Mouse (Mus musculus) cerebellum, postnatal 10 days (tissue): ENCODE data around the gene Get4.

Experiments used
- DNase-seq, 2 experiments: peaks; one replicate each; pipeline ENCODE4 v3.0.0; 2021; ENCODE audit warnings: mixed read lengths in 2 of 2

Gene Get4

DNA sequence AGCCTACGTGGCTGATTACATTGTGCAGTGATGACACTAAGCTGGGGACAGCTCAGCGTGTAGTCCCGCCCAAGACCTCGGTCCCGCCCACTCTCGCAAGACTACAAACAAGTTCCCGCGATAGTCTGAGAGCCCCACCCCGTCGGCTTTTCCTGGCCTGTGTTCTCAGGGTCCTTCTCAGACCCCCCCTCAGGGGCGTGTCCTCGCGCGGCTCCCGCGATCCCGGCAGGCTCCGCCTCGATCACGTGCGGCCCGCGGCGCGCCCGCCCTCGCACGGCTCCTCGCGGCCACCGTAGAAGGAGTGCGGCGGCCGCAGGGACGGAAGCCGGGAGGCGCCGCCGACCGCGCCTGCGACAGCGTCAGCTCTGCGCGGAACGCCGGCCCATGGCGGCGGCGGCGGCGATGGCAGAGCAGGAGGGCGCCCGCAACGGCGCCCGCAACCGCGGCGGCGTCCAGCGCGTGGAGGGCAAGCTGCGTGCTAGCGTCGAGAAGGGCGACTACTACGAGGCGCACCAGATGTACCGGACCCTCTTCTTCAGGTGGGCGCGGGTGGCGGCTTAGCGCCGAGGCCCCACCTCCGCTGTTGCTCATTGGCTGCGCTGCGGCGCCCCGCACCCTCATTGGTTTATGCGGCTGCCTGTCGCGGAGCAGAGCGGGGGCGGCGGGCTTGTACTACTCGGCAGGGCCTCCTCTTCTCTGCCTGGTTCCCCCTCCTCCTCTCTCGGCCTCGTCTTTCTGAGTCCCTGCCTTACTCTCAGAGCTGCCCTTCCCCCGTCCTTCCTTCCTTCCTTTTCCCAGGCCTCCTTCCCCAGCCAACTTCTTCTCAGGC lies at the start of gene Get4:
Get4 (plus strand) TSS at position 244 of the 829 bp plus-strand sequence.
- DNase-seq, result peak; percentile 100

DNA sequence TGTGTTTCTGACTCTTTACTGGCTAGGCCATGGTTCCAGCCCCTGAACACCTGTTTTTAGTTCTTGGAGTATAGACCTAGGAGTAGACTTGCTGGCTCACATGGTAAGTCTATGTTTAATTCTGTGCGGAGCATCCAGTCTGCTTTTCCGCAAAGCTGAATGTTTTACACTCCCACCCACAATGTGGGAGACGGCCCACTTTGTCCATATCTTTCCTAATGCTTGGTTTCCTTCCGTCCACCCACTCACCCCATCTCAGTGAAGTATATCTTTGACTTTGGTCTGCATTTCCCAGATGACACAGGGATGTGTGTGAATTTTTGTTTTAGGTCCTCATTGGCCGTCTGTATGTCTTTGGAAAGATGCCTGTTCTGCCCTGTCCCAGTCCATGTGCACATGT lies 48.8 kb upstream of the Get4 start:
- no peak for DNase-seq

DNA sequence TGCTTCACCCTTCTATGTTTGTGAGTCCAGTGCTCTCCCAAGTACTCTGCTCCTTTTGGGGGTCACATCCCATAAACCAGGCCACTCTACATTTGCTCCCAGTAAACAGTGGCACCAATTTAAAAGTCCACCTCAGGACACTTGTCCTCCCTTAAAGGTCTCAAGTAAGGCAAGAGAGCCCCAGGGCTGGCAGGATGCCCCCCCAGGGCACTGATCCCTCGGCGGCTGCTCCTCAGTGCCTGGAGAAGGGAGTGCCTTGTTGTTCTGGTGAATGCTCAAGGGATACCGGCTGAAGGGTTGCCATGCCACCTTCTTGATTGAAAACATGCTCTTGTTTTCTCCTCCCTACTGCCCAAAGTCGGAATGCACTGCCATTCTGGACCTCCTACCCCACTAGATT lies 46.0 kb upstream of the Get4 start:
- DNase-seq, result no peak

DNA sequence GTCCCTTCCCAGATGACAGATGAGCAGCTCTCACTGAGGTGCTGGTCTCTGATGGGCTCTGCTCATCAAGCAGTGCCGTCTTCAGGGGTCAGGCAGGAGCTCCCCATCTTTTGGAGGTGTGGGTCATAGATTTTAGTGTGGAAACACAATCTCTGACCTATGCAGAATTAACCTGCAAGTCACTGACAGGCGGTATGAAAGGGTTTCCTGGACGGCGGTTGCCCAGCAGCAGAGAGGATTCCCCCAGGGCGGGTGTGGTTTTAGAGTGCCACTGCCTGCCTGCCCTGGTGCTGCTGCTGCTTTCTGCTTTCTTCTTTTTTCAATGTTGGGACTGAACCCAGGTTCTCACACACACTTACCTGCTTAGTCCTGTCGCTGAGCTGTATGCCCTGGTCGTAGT lies 45.6 kb upstream of the Get4 start:
- no peak for DNase-seq

DNA sequence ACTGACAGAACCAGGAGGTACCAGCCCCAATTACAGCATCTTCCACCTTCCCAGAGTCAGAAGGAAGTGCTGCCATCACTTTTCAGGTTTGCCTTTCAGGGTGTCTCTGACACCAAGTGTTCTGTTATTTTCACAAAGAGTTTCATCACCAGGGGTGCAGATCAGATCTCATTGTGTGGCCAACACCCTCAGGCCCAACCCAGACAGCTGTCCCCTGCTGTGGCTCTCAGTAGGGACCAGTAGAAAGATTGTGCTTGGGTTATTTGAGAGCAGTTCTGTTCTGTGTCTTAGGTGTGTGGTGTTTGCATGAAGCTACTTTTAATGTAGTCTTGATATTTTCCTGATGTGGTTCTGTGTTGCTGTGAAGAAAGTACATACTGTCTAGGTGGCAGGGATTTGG lies 43.9 kb upstream of the Get4 start:
- DNase-seq, result no peak

DNA sequence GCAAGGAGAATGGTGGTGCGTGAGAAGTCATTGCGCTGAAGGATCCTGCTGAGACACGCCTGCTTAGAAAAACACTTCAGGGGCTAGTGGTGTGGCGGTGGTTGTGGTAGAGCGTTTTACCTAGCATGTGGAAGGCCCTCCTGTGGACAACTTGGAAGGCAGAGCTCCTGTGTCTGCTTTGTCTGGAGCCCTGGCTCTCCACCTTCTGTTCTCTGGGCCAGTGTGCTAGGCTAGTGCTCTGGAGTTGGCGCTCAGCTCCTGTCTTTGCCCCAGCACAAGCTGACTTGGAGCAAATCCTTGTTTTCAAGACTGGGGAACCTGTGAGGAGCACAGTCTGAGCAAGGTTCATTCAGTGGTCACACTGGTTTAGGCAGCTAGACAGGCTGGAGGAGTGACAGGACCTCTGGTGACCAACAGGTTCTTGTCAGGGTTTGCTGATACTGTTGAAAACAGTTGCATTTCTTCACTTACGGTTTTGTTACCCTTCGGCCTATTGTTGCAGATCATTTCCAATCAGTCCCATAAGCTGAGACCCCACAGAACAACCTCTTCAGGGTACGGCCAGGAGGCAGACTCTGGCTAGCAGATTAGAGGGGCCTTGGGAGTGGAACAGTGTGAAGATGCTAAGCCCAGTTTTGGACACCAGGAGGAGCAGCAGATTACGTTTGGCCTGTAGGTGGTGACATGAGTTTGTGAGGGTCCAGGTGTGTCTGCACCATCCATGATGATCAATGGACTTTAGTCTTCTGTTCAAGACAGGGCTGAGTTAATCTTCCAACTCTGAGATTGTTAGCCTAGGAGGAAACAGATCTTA lies 43.0 kb upstream of the Get4 start:
- peak; percentile 45 to 60 for DNase-seq

DNA sequence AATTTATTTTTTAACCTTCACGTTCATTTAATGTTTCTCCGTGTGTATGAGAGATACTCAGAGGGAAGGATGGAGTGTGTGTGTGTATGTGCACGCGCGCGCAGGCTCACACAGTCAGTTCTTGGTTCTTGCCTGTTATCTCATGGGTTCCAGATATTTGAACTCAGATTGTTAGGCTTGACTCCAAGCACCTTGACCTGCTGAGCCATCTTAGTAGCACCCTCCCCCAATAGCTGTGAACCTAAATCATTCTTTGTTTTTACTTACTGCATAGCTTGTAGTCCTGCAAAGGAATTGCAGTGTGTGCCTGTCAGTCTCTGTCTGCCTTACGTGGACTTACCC lies 42.5 kb upstream of the Get4 start:
- DNase-seq, result no peak

DNA sequence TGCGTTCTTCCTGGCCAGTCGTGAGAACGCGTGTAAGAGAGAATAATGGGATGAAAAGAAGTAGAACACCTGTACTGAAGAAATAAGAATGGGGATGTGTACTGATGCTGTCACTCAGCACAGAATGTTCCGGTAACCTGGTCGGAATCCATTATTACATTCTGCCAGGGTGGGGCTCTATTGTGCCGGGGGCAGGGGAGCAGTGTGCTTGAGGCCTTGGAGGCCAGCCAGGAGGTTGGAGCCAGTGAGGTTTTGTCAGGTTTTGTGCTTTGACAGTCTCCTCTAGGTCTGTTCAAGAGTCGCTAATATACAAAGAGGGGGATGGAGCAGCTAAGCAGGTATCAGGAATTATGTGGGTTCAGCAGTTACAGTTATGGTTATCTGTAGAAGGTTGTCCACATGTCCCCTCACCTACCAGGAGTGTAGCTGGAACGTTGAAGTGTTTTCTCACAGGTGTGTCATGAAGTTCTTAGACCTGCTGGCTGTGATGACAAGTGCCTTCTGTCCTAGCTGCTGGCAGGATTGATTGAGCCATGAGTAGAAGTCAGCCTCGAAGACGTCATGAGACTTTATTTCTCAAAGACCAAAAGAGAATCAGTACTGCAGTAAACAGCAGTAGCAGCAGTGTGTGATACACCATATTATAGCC lies 40.3 kb upstream of the Get4 start:
- peak; percentile 25 to 40 for DNase-seq

DNA sequence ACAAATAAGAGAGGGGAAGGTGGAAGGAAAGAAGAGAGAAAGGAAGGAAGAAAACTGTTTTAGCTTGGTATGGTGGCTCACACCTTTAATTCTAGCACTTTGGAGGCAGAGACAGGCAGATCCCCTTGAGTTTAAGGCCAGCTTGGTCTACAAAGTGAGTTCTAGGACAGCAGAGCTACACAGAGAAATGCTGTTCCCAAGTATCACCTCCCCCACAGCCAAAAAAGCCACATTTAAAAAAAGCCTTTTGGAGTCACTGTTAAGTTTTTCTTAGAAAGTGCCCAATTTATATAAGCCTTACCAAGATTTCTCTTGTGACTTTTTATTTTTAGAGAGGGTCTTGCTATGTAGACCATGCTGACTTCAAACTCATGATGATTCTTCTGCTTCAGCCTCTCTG lies 37.8 kb upstream of the Get4 start:
- no peak for DNase-seq

DNA sequence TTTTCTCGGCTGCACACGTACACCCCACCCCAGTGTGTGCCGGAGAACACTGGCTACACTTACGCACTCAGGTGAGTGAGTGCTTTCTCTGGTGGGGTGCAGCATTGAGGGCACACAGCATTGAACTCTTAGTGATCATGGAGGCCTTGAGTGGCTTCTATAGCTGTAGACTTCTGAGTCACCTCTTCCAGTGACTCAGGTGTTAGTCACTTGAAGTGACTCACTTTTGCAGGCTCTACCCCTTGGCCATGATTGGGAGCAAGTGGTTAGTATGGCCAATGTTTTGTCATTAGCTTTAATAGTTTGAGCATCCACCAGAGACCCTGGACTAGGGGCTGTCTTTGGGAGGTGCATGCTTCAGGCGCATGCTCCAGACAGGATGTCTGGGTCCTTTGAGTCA lies 36.9 kb upstream of the Get4 start:
- DNase-seq, result no peak

DNA sequence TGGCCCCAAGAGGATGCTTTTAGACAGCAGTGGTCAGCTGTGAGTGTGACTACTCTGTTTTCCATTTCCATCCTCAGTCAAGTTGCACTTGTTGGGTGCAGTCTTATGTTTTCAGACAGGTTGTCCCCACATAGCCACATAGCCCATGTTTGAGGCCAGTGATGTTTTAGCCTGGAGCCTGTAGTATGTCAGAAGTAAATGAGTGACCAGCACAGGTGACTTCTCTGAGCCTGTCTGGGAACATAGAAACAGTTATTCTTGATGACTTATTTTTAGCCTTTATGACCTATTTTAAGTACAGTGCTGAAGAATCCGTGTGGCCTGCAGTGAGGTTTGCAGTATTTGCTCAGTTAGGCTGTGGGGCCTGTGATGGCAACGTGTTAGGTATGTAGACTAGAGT lies 36.0 kb upstream of the Get4 start:
- DNase-seq, result no peak

DNA sequence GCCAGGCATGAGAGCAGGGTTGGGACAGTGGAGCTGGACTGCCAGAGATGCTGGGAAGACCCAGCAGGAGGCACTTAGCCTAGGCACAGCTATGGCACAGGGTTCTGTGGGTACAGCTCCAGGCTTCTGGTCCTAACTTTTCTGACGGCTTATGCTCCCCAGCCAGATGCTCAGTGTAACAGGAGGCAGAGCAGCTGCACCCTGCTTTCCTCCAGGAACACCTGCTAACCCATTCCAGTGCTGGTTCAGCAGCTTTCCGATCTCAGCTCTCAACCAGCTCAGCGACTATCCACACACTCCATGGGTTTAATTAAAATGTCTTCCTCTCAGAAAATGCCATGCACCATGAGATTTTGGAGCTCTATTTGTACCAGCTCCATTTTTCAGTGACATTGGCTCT lies 35.4 kb upstream of the Get4 start:
- no peak for DNase-seq

DNA sequence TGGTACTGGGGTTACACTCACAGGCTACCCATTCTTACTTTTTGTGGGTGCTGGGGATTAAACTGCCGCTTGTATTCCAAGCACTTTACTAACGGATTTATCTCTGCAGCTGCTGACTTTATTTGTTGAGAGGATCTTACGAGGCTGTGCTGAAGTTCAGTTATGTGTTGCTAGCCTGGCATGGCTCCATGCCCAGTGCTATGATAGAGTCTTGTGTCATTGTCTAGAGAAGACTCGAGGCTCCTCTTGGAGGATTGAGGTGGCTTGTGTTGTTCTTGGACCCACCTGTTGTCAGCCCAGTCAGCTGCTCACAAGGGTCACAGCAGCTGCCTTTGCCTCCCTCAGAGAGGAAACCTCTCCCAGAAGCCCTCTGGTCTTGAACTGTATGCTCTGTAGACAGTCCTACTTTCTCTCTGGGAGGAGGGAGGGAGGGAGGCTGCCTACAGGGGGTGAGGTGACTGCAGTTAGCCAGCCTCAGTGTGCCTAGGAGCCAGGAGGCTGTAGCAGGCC lies 32.1 kb upstream of the Get4 start:
- DNase-seq, result no peak

DNA sequence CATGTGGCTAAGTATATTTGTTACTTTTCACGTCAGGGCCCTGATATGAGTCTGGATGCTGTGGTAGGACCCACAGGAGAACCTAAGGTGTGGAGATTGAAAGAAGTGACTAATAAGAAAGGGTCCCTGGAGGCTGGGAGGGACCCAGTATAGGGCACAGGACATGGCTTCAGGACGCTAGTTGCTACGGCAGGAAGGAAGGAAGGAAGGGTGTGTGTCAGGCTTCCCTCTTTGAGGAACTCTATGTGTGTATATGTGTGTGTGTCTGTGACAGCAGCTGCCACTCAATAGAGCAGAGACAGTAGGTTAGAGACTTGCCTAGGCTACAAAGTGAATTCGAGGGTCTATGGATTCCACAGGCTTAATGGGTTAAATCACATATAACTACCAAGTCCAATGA lies 31.5 kb upstream of the Get4 start:
- DNase-seq, result no peak

DNA sequence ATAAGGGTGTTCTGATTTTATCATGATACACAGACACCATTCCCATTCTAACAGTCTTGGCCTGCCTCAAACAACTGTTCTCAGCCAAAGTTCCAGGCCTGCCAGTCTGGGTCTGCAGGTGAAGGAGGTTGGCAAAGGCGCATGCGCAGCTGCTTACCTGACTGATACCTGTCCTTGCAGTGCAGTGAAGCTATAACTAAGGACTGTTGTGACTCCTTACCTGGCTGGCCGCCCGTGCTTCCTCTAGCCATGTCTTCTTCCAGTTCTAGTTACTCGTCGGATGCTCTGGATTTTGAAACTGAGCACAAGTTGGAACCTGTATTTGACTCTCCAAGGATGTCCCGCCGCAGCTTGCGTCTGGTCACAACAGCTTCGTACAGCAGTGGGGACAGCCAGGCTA lies 28.8 kb upstream of the Get4 start:
- DNase-seq, result no peak

DNA sequence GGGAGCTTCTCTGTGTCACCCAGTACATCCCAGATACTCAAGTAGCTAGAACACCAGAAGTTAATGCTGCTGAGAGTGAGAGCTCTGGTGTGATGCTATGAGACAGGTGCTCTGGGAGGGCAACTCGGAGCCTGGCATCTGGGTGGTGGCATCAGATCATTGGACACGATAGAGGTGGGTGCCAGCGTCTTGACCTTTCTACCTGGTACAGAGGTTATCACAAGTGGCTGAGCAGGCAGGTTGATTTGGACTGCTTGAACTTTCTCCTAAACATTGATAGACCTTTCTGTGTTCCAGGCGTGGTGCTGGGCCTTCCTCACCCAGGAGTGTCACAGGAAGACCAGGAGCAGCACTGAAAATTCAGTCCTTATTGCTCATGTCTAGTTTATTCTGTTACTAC lies 24.9 kb upstream of the Get4 start:
- no peak for DNase-seq

DNA sequence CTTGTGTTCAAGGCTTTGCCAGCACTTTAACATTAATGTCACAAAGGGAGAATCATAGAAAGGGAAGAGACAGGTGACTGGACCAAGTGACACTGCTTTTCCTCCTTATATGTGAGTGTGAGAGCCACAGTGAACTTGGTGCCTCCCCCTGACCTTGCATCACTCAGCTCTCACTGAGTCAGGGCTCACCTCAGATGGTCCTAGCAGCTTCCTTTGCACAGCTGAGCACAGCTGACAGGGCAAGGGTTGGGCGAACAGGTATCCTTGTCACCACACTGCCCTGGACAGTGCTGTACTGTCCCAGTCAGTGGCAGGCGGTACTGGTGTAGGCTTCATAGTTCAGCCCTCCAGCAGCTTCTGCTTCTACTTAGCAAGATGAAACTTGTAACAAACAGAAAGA lies 24.5 kb upstream of the Get4 start:
- no peak for DNase-seq

DNA sequence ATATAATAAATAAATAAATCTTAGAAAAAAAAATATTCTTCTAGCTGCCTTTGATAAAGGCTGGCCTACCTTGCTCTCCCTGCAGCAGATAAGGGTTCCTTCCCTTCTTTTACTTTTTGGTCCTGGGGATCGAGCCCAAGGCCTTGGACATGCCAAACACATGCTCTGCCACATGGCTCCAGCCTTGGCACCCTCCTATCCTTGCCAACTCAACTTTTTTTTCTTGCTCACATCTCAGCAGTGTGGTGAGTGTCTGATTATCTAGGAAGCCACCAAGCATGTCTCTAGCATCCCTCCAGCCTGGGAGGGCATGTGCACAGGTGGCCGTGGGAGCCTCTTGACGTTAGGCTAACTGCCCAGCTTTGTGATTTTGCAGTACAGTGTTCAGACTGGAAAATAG lies 23.8 kb upstream of the Get4 start:
- no peak for DNase-seq

DNA sequence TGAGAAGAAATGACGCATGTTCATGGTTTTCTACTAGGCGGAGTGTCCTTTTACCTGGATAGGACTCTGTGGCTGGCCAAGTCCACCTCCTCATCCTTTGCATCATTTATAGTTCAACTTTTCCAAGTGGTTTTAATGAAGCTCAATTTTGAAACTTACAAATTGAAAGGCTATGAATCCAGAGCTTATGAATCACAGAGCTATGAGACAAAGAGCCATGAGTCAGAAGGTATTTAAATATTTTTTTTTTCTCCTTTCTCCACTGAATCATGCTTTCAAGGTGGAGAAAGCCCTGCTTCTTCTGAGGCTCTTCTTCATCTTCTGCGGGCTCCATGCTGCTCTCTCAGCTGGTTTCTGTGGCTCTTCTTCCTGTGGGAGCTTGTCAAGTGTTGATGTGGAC lies 22.4 kb upstream of the Get4 start:
- no peak for DNase-seq

DNA sequence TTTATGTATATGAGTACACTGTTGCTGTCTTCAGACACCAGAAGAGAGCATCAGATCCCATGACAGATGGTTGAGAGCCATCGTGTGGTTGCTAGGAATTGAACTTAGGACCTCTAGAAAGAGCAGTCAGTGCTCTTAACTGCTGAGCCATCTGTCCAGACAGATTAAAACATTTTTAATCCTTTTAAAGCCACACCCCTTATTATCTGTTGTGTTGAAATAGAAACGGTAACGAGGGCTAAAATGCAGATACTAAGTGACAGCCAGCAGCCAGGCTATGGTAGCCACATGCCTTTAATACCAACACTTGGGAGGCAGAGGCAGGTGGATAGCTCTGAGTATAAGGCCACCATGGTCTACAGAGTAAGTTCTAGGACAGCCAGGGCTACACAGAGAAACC lies 20.0 kb upstream of the Get4 start:
- no peak for DNase-seq

DNA sequence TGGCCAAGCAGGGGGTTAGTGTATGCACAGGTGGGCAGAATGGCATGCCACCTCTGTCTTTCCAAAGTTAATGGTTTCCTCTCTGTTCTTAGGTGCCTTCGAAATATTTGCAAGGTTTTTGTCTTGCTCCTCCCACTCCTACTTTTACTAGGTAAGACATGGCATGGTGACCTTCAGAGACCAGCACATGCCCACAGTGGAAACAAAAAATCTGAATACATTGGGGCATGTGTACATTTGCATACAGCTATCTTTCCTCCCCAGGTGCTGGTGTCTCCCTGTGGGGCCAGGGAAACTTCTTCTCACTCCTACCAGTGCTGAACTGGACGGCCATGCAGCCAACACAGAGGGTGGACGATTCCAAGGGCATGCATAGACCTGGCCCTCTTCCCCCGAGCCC lies 17.7 kb upstream of the Get4 start:
- DNase-seq, result no peak

DNA sequence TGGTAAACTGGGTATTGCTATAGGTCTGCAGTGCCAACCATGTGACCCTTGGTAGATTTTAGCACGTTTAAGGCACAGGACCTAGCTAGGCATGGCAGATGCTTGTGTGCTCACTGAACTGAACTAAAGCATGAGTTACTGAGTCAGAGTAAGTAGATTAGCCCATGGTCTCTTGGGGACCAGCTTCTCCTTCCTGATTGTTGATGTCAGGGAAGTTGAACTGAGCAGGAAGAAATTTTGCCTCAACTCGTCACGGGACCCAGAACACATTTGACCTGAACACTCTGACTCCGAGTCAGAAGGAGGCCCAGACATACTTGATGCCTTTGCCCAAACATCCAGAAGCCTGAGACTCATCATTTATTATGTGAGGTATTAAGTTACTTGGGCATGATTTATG lies 14.7 kb upstream of the Get4 start:
- no peak for DNase-seq

DNA sequence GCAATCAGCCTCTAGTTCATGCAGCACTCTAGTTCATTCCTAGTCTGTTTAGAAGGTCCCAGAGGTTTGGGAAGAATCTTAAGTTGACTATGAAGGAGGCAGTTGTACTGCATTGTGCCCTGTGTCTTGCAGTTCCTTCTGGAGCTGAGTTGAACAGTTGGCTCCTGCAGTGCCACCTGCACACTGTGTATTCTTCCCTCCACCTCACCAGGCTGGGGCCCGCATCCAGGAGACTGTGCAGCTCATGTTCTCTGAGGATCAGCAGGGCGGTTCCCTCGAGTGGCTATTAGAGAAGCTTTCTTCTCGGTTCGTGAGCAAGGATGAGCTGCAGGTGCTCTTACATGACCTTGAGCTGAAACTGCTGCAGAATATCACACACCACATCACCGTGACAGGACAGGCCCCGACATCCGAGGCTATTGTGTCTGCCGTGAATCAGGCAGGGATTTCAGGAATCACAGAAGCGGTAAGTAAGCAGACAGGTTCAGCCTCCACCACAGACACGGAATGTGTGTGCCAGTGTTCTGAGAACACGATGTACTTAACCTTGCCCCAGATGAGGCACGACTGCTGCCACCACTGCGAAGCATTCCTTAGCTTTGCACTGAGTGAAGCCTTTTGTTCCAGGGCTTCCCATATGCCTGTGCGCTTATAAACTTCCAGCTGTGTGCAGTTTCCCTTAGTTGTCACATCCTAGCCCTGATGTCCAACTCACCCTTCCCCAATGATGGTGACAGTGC lies 10.9 kb upstream of the Get4 start:
- no peak for DNase-seq
